Comparison of ENCODE assay signal across 11 mouse cellular contexts in genomic region chr4:68648311-68648710, GRCm38 (mm10).
"Had no signal": no experiment of that assay in that cellular context is flagged by ENCODE, and none has a peak within 500 bp of the region (broad histone marks: within the 10 kb centered on the region; RNA-seq: fewer than 3 reads in every experiment).

No protein-coding gene starts in this region.

- H3K4me1 ChIP-seq: intestine, embryonic 15.5 days; limb, embryonic 12.5 days; midbrain, embryonic 12.5 days had no signal

- H3K4me3 ChIP-seq: intestine, embryonic 15.5 days; limb, embryonic 12.5 days; midbrain, embryonic 12.5 days had no signal

- H3K36me3 ChIP-seq: intestine, embryonic 15.5 days; limb, embryonic 12.5 days; midbrain, embryonic 12.5 days had no signal

- ATAC-seq: intestine, embryonic 15.5 days had no signal

- H3K27me3 ChIP-seq: intestine, embryonic 15.5 days; limb, embryonic 12.5 days; midbrain, embryonic 12.5 days had no signal

- H3K9ac ChIP-seq: intestine, embryonic 15.5 days; limb, embryonic 12.5 days; liver, embryonic 14.5 days; midbrain, embryonic 12.5 days had no signal

- H3K9me3 ChIP-seq: intestine, embryonic 15.5 days; limb, embryonic 12.5 days; midbrain, embryonic 12.5 days had no signal

- H3K4me2 ChIP-seq: intestine, embryonic 15.5 days; limb, embryonic 12.5 days; midbrain, embryonic 12.5 days had no signal

- DNase-seq: kidney, adult 2 months; kidney, postnatal 25 days; liver; lung, adult 18-20 months; thymus, adult 18-20 months; thymus, postnatal 14 days had no signal

- H3K27ac ChIP-seq: intestine, embryonic 15.5 days; limb, embryonic 12.5 days; liver, embryonic 14.5 days; midbrain, embryonic 12.5 days; stomach, postnatal 0 days had no signal
